Mouse (Mus musculus) liver, postnatal 0 days (tissue): ENCODE data around the gene Ski.

Source experiments
- CTCF ChIP-seq: sonication (generic); IDR thresholded peaks from 2 replicates; pipeline ENCODE4 v1.5.1; 2016; ENCODE audit warnings: antibody characterized with exemption, low read depth
- EP300 ChIP-seq: IDR thresholded peaks from 2 replicates; pipeline ENCODE4 v1.6.1; 2016; ENCODE audit warnings: antibody characterized with exemption, low read depth, mild to moderate bottlenecking

GRCm38 (mm10) chr4:155144548-155145180 lies 77.7 kb downstream of the Ski start:
- peak; percentile 15; the same call in 1 of the 2 replicates for TF ChIP-seq CTCF
- TF ChIP-seq EP300 = no peak
